ENCODE assay signal across 8 mouse cellular contexts in genomic region chr10:85161745-85162351, GRCm38 (mm10). TPM values are rescaled to one million over a fixed set of nuclear protein-coding genes. Genes with fewer than 3 reads are reported as not detected.
DNase-seq lines count a peak whose midpoint lies in the region; ATAC-seq and TF ChIP-seq lines count a peak whose summit lies in the region.

No protein-coding gene starts in this region.

- no peaks in the 10 kb centered on the region; the same call in 1 of the 2 replicates for H3K4me1 ChIP-seq in kidney, postnatal 0 days (replicated peaks; ENCODE audit: insufficient read depth, low read length)
- no peaks in the 10 kb centered on the region for H3K4me1 ChIP-seq in kidney, embryonic 14.5 days (ENCODE audit: control insufficient read depth, insufficient read depth, low read length)

- H3K4me2 ChIP-seq in kidney, postnatal 0 days (ENCODE audit: low read length): no peak overlapping the region
- no peak overlapping the region for H3K4me2 ChIP-seq in kidney, embryonic 14.5 days (replicated peaks; ENCODE audit: low read depth, low read length)

- H3K27ac ChIP-seq in kidney, postnatal 0 days: no peak overlapping the region
- no peak overlapping the region for H3K27ac ChIP-seq in kidney, embryonic 14.5 days (ENCODE audit: low read depth, low read length)

- no peak; the same call in 1 of the 2 replicates for ATAC-seq in kidney, postnatal 0 days (replicated peaks; ENCODE audit: low FRiP score, low read depth)
- ATAC-seq in kidney, embryonic 14.5 days (ENCODE audit: low FRiP score, low TSS enrichment): no peak
- ATAC-seq in inflammation-experienced regulatory T-cells, adult 6 months: peak; percentile 88

- H3K9me3 ChIP-seq in kidney, postnatal 0 days (replicated peaks; ENCODE audit: low read length): no peaks in the 10 kb centered on the region
- no peaks in the 10 kb centered on the region for H3K9me3 ChIP-seq in kidney, embryonic 14.5 days (ENCODE audit: control insufficient read depth, low read length)

- H3K27me3 ChIP-seq in kidney, postnatal 0 days (ENCODE audit: insufficient read depth, low read length): no peaks in the 10 kb centered on the region
- no peaks in the 10 kb centered on the region for H3K27me3 ChIP-seq in kidney, embryonic 14.5 days (ENCODE audit: control insufficient read depth, insufficient read depth, low read length)

- TF ChIP-seq CTCF in kidney, postnatal 0 days (IDR thresholded peaks at IDR 0.05; ENCODE audit: low read depth): no peak

- no peak overlapping the region for H3K9ac ChIP-seq in kidney, postnatal 0 days (ENCODE audit: low read depth, low read length)
- H3K9ac ChIP-seq in kidney, embryonic 14.5 days (ENCODE audit: low read depth, low read length): no peak overlapping the region

- no peaks in the 10 kb centered on the region for H3K36me3 ChIP-seq in kidney, postnatal 0 days (ENCODE audit: insufficient read depth, low read length)
- H3K36me3 ChIP-seq in kidney, embryonic 14.5 days (ENCODE audit: control insufficient read depth, insufficient read depth, low read length): no peaks in the 10 kb centered on the region

- peak; percentile 42 for DNase-seq in embryo, embryonic 10.5 days (ENCODE audit: low spot score)
- no peak for DNase-seq in embryo, embryonic 11 days
- DNase-seq in kidney, postnatal 0 days (ENCODE audit: low spot score): peak; percentile 57
- peak; percentile 80 for DNase-seq in 3T3-L1 (ENCODE audit: low read depth, low spot score)
- DNase-seq in natural killer cell, adult 2 months (ENCODE audit: low spot score in 2 of 2): no peak
- DNase-seq in gastrocnemius, postnatal 10 days: no peak

- no peak overlapping the region for H3K4me3 ChIP-seq in kidney, postnatal 0 days (replicated peaks; ENCODE audit: low read depth, low read length)
- no peak overlapping the region for H3K4me3 ChIP-seq in kidney, embryonic 14.5 days (ENCODE audit: low read length)

- whole genome bisulfite sequencing in kidney, postnatal 0 days: 75% methylated on average over 5 of the region's 5 CpGs
- 87% methylated on average over 5 of the region's 5 CpGs for WGBS in kidney, embryonic 14.5 days

RNA-seq across cellular contexts. Expression of gene Cry1, which starts 23.0 kb away (rescaled TPM):
- polyA plus RNA-seq in kidney, postnatal 0 days (2015; fragmentation: Nextera tagmentation; extraction: Ambion mirVana): 28.1 and 28.7 TPM in 2 replicates
- polyA plus RNA-seq in kidney, embryonic 14.5 days (2014; fragmentation: Nextera tagmentation; extraction: Ambion mirVana): 17.2 and 33.2 TPM in 2 replicates
- 1 to 10 TPM; 4.1 to 7.8 (median 5.3) TPM for polyA plus RNA-seq in inflammation-experienced regulatory T-cells, adult 6 months (2017; shearing (Covaris generic))
- 10 to 100 TPM; 10.8 to 14.1 TPM for total RNA-seq in gastrocnemius, postnatal 10 days (2021)

RNA-seq across cellular contexts. Expression of gene Mterf2, which starts 34.0 kb away (rescaled TPM):
- 14.3 and 15.2 TPM in 2 replicates for polyA plus RNA-seq in kidney, postnatal 0 days (2015; fragmentation: Nextera tagmentation; extraction: Ambion mirVana)
- 17.9 and 19.9 TPM in 2 replicates for polyA plus RNA-seq in kidney, embryonic 14.5 days (2014; fragmentation: Nextera tagmentation; extraction: Ambion mirVana)
- polyA plus RNA-seq in inflammation-experienced regulatory T-cells, adult 6 months (2017; shearing (Covaris generic)): 10 to 100 TPM; 16.1 to 25.0 (median 19.9) TPM
- 10 to 100 TPM; 10.2 to 11.6 TPM for total RNA-seq in gastrocnemius, postnatal 10 days (2021)

RNA-seq across cellular contexts. Expression of gene Tmem263, which starts 59.4 kb away (rescaled TPM):
- 49.7 and 56.7 TPM in 2 replicates for polyA plus RNA-seq in kidney, postnatal 0 days (2015; fragmentation: Nextera tagmentation; extraction: Ambion mirVana)
- 50.8 and 75.9 TPM in 2 replicates for polyA plus RNA-seq in kidney, embryonic 14.5 days (2014; fragmentation: Nextera tagmentation; extraction: Ambion mirVana)
- polyA plus RNA-seq in inflammation-experienced regulatory T-cells, adult 6 months (2017; shearing (Covaris generic)): 10 to 100 TPM; 35.6 to 49.7 (median 40.2) TPM
- total RNA-seq in gastrocnemius, postnatal 10 days (2021): 10 to 100 TPM; 23.6 to 30.1 TPM

RNA-seq across cellular contexts. Expression of gene Fhl4, which starts 59.6 kb away (rescaled TPM):
- 0.89 and 0.94 TPM in 2 replicates for polyA plus RNA-seq in kidney, postnatal 0 days (2015; fragmentation: Nextera tagmentation; extraction: Ambion mirVana)
- 1.4 and 1.6 TPM in 2 replicates for polyA plus RNA-seq in kidney, embryonic 14.5 days (2014; fragmentation: Nextera tagmentation; extraction: Ambion mirVana)
- under 1 TPM; 0.50 to 0.62 (median 0.59) TPM for polyA plus RNA-seq in inflammation-experienced regulatory T-cells, adult 6 months (2017; shearing (Covaris generic))
- total RNA-seq in gastrocnemius, postnatal 10 days (2021): under 1 TPM; 0.54 to 0.68 TPM

Comparison
In these comparisons a context has a peak if more than half of its experiments do, and no peak if none do; other contexts are left out.
1. DNase-seq: peak in embryo, embryonic 10.5 days (single experiment), kidney, postnatal 0 days (single experiment) and 3T3-L1 (single experiment); none in embryo, embryonic 11 days (single experiment), natural killer cell, adult 2 months (0 of 2) and gastrocnemius, postnatal 10 days (single experiment).